Mouse (Mus musculus): ENCODE results near the gene Tshz2. TPM values are rescaled to one million over a fixed set of nuclear protein-coding genes. Genes with fewer than 3 reads are reported as not detected.
"Not testable (repeated sequence)": the region's sequence is repeated elsewhere in the genome, so short reads cannot be mapped to it uniquely, and the experiment has no call there.

The Tshz2 gene
- total and polyA plus RNA-seq, 2 experiments from 2014 or later: 26.4 to 40.8 TPM

- Histone ChIP-seq H3K4me1 (ENCODE audit: insufficient read depth, low read length) (no peaks in the 10 kb centered on the region), H3K36me3 (ENCODE audit: insufficient read depth, low read length) (no peaks in the 10 kb centered on the region), H3K27me3 (ENCODE audit: insufficient read depth, low read length) (no peaks in the 10 kb centered on the region), H3K27ac (ENCODE audit: low read depth, low read length) (no peak overlapping the region), H3K9ac (replicated peaks; ENCODE audit: low read length, poor library complexity, severe bottlenecking) (no peak overlapping the region), H3K4me2 (ENCODE audit: low read depth, low read length, poor library complexity, severe bottlenecking) (no peak overlapping the region), H3K4me3 (ENCODE audit: low read depth, low read length) (no peak overlapping the region), H3K9me3 (ENCODE audit: low read length) (no peaks in the 10 kb centered on the region)
- DNase-seq (ENCODE audit: low spot score) (no peak), ATAC-seq (ENCODE audit: low FRiP score) (no peak)
- WGBS: 52% methylated on average over 4 of the region's 4 CpGs
- TF ChIP-seq CTCF (IDR thresholded peaks at IDR 0.05): no peak
These were observed 142.3 kb downstream of the Tshz2 start for GRCm38 (mm10) chr2:169775078-169775477.

GRCm38 (mm10) chr2:169777242-169777641, 144.4 kb downstream of the Tshz2 start:
- Histone ChIP-seq H3K9ac (replicated peaks; ENCODE audit: low read length, poor library complexity, severe bottlenecking) (no peak overlapping the region), H3K4me2 (ENCODE audit: low read depth, low read length, poor library complexity, severe bottlenecking) (no peak overlapping the region), H3K27me3 (ENCODE audit: insufficient read depth, low read length) (no peaks in the 10 kb centered on the region), H3K4me3 (ENCODE audit: low read depth, low read length) (no peak overlapping the region), H3K27ac (ENCODE audit: low read depth, low read length) (no peak overlapping the region), H3K9me3 (ENCODE audit: low read length) (no peaks in the 10 kb centered on the region), H3K4me1 (ENCODE audit: insufficient read depth, low read length) (no peaks in the 10 kb centered on the region), H3K36me3 (ENCODE audit: insufficient read depth, low read length) (no peaks in the 10 kb centered on the region)
- no peak for TF ChIP-seq CTCF (IDR thresholded peaks at IDR 0.05)
- no peak for DNase-seq (ENCODE audit: low spot score)
- no peak for ATAC-seq (ENCODE audit: low FRiP score)
- 72% methylated on average over 4 of the region's 4 CpGs for WGBS

GRCm38 (mm10) chr2:169777764-169778163, 145.0 kb downstream of the Tshz2 start:
- no peaks in the 10 kb centered on the region for H3K4me1 ChIP-seq (ENCODE audit: insufficient read depth, low read length)
- H3K4me2 ChIP-seq (ENCODE audit: low read depth, low read length, poor library complexity, severe bottlenecking): no peak overlapping the region
- 78% methylated on average over 2 of the region's 2 CpGs for WGBS
- no peaks in the 10 kb centered on the region for H3K27me3 ChIP-seq (ENCODE audit: insufficient read depth, low read length)
- no peaks in the 10 kb centered on the region for H3K9me3 ChIP-seq (ENCODE audit: low read length)
- H3K9ac ChIP-seq (replicated peaks; ENCODE audit: low read length, poor library complexity, severe bottlenecking): no peak overlapping the region
- no peak overlapping the region for H3K4me3 ChIP-seq (ENCODE audit: low read depth, low read length)
- no peaks in the 10 kb centered on the region for H3K36me3 ChIP-seq (ENCODE audit: insufficient read depth, low read length)
- TF ChIP-seq CTCF (IDR thresholded peaks at IDR 0.05): no peak
- ATAC-seq (ENCODE audit: low FRiP score) (no peak), DNase-seq (ENCODE audit: low spot score) (no peak)
- no peak overlapping the region for H3K27ac ChIP-seq (ENCODE audit: low read depth, low read length)

- Histone ChIP-seq H3K27ac (ENCODE audit: low read depth, low read length) (no peak overlapping the region), H3K27me3 (ENCODE audit: insufficient read depth, low read length) (no peaks in the 10 kb centered on the region), H3K4me2 (ENCODE audit: low read depth, low read length, poor library complexity, severe bottlenecking) (no peak overlapping the region), H3K4me3 (ENCODE audit: low read depth, low read length) (no peak overlapping the region), H3K9ac (replicated peaks; ENCODE audit: low read length, poor library complexity, severe bottlenecking) (no peak overlapping the region), H3K4me1 (ENCODE audit: insufficient read depth, low read length) (no peaks in the 10 kb centered on the region), H3K36me3 (ENCODE audit: insufficient read depth, low read length) (no peaks in the 10 kb centered on the region), H3K9me3 (ENCODE audit: low read length) (no peaks in the 10 kb centered on the region)
- 92% methylated on average over 6 of the region's 6 CpGs for WGBS
- ATAC-seq (ENCODE audit: low FRiP score) (no peak), DNase-seq (ENCODE audit: low spot score) (no peak)
- TF ChIP-seq CTCF (IDR thresholded peaks at IDR 0.05): no peak
These were observed 146.0 kb downstream of the Tshz2 start for GRCm38 (mm10) chr2:169778740-169779345.

GRCm38 (mm10) chr2:169781671-169782070, 148.9 kb downstream of the Tshz2 start:
- not testable (repeated sequence) for H3K27ac ChIP-seq (ENCODE audit: low read depth, low read length); DNase-seq (ENCODE audit: low spot score); H3K4me2 ChIP-seq (ENCODE audit: low read depth, low read length, poor library complexity, severe bottlenecking); H3K36me3 ChIP-seq (ENCODE audit: insufficient read depth, low read length); ATAC-seq (ENCODE audit: low FRiP score); H3K4me3 ChIP-seq (ENCODE audit: low read depth, low read length); H3K9me3 ChIP-seq (ENCODE audit: low read length); H3K9ac ChIP-seq (replicated peaks; ENCODE audit: low read length, poor library complexity, severe bottlenecking); H3K27me3 ChIP-seq (ENCODE audit: insufficient read depth, low read length); H3K4me1 ChIP-seq (ENCODE audit: insufficient read depth, low read length)

- DNase-seq (ENCODE audit: low spot score) (no peak), ATAC-seq (ENCODE audit: low FRiP score) (no peak)
- no peak for TF ChIP-seq CTCF (IDR thresholded peaks at IDR 0.05)
- Histone ChIP-seq H3K4me3 (ENCODE audit: low read depth, low read length) (no peak overlapping the region), H3K4me2 (ENCODE audit: low read depth, low read length, poor library complexity, severe bottlenecking) (no peak overlapping the region), H3K36me3 (ENCODE audit: insufficient read depth, low read length) (no peaks in the 10 kb centered on the region), H3K4me1 (ENCODE audit: insufficient read depth, low read length) (no peaks in the 10 kb centered on the region), H3K9me3 (ENCODE audit: low read length) (no peaks in the 10 kb centered on the region), H3K9ac (replicated peaks; ENCODE audit: low read length, poor library complexity, severe bottlenecking) (no peak overlapping the region), H3K27me3 (ENCODE audit: insufficient read depth, low read length) (no peaks in the 10 kb centered on the region), H3K27ac (ENCODE audit: low read depth, low read length) (no peak overlapping the region)
- WGBS: 86% methylated on average over 26 of the region's 26 CpGs
These were observed 150.3 kb downstream of the Tshz2 start for GRCm38 (mm10) chr2:169782874-169783680.
